Mouse (Mus musculus) forebrain, embryonic 12.5 days (tissue): ENCODE results near the gene Adcyap1r1. TPM values are rescaled to one million over a fixed set of nuclear protein-coding genes. Genes with fewer than 3 reads are reported as not detected.
A peak's percentile ranks its signal among the peaks of the same experiment; 100 is the strongest.

Source experiments
- ATAC-seq: fragments of 200-750 bp; cut with Nextera tagmentation; 2 replicates; pipeline ENCODE4 v1.8.0; 2017; ENCODE audit warnings: moderate TSS enrichment; ENCODE audit not compliant: low FRiP score
- H3K27ac ChIP-seq: fragments of 300-500 bp; sonication (generic); 2 replicates; pipeline ENCODE4 v1.5.1; 2016; ENCODE audit warnings: mild to moderate bottlenecking
- H3K27me3 ChIP-seq: fragments of 300-500 bp; sonication (generic); 2 replicates; pipeline ENCODE4 v1.6.1; 2016; ENCODE audit warnings: mild to moderate bottlenecking
- H3K36me3 ChIP-seq: fragments of 300-500 bp; sonication (generic); replicated peaks from 2 replicates; pipeline ENCODE4 v1.6.1; 2016; ENCODE audit warnings: mild to moderate bottlenecking
- H3K4me1 ChIP-seq: fragments of 300-500 bp; sonication (generic); 2 replicates; pipeline ENCODE4 v1.6.1; 2016
- H3K4me2 ChIP-seq: fragments of 300-500 bp; sonication (generic); 2 replicates; pipeline ENCODE4 v1.6.1; 2016; ENCODE audit warnings: mild to moderate bottlenecking, moderate library complexity
- H3K4me3 ChIP-seq: fragments of 300-500 bp; sonication (generic); replicated peaks from 2 replicates; pipeline ENCODE4 v1.5.1; 2016; ENCODE audit warnings: mild to moderate bottlenecking
- H3K9ac ChIP-seq: fragments of 300-500 bp; sonication (generic); 2 replicates; pipeline ENCODE4 v1.6.1; 2016; ENCODE audit warnings: mild to moderate bottlenecking
- H3K9me3 ChIP-seq: fragments of 300-500 bp; sonication (generic); 2 replicates; pipeline ENCODE4 v1.6.1; 2016
- WGBS: fragments of 180-500 bp; shearing (Covaris S2); methylation state at CpG from one replicate; pipeline ENCODE4 v1.1.7; 2016; 5-methylcytosine and 5-hydroxymethylcytosine counted together
- polyA plus RNA-seq: library from polyadenylated mRNA; unstranded; fragments of >200 nt; fragmentation: Nextera tagmentation; extraction: Ambion mirVana; gene quantifications from 2 replicates; pipeline ENCODE4 v1.2.1, GENCODE M21; 2016

The Adcyap1r1 gene
- polyA plus RNA-seq, 1 experiment from 2014 or later, result 13.4 TPM

GRCm38 (mm10) chr6:55432121-55432520 lies 19.7 kb upstream of the Adcyap1r1 start:
- Histone ChIP-seq H3K4me3 (no peak overlapping the region), H3K4me1 (peaks cover 29% of the 10 kb centered on the region), H3K27me3 (no peaks in the 10 kb centered on the region), H3K9ac (no peak overlapping the region), H3K36me3 (no peaks in the 10 kb centered on the region), H3K9me3 (no peaks in the 10 kb centered on the region), H3K27ac (no peak overlapping the region), H3K4me2 (no peak overlapping the region)
- no peak for ATAC-seq

- H3K36me3 ChIP-seq, result no peaks in the 10 kb centered on the region
- H3K27ac ChIP-seq, result peak overlapping the region; percentile 80
- H3K4me3 ChIP-seq, result no peak overlapping the region
- peaks cover 29% of the 10 kb centered on the region for H3K4me1 ChIP-seq
- H3K9me3 ChIP-seq, result no peaks in the 10 kb centered on the region
- no peaks in the 10 kb centered on the region for H3K27me3 ChIP-seq
- no peak overlapping the region for H3K9ac ChIP-seq
- no peak overlapping the region for H3K4me2 ChIP-seq
- 17% methylated on average over 3 of the region's 3 CpGs for WGBS
- ATAC-seq, result peak; percentile 83
These were observed 17.4 kb upstream of the Adcyap1r1 start for GRCm38 (mm10) chr6:55434360-55434759.

DNA sequence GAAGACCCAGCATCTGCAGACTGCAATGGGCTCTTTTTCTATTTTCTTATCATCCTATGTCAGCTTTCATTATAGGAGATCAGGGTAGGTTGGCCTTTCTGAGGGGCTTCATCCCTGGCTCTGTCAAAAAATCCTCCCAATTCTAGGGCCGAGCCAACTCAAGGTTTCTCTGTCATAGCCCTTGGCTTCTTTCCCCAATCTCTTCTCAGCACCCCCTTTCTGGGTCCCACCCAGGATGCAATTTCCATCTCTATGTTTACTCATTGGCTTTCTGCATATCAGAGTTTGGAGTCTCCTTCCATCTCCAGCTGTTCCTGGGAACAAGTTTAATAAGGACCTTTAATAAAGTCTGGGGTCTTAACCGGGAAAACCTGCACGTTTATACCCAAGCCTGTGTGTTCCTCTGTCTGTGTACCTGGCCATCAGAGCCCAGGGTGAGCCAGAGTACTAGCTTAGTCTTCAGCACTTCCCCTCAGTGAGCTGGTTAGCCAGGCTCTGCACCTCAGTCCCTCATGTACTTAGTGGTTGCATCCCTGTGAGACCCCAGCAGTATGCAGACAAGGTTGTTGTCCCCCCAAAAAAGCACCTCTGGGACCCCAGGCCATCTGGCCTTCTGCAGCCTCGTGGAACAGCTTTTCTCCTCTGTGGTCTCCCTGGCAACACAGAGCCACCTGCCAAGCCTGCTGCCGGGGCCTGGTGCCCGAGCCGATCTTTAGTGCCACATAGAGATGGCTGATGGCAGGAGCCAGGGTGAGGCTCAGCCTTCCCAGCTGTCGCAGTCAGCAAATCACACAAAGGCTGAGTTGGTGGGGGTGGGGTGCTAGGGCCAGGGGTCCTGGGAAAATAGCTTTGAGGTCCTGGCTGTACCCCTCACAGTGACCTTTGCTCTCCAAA lies 16.3 kb upstream of the Adcyap1r1 start:
- no peaks in the 10 kb centered on the region for H3K9me3 ChIP-seq

DNA sequence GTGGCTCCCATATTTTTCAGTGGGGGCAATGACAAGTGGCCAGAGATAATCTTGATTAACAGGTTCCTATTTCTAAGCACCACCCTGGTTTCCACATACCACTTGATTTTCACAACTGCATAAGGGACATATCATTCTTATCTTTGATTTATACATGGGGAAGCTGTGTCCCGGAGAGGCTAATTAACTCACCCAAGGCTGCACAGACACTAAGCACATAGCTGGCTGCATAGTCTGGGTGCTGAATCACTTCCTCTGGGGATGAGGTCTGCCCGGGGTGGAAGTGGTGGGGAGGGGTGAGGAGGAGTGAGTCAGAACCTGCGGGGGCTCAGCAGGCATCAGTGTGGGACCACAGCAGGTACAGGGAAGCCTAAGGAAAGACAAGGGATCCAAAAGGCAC lies 13.9 kb upstream of the Adcyap1r1 start:
- Histone ChIP-seq H3K27ac (no peak overlapping the region), H3K9me3 (no peaks in the 10 kb centered on the region), H3K9ac (no peak overlapping the region), H3K4me3 (no peak overlapping the region), H3K36me3 (no peaks in the 10 kb centered on the region), H3K4me2 (no peak overlapping the region), H3K4me1 (peaks cover 29% of the 10 kb centered on the region), H3K27me3 (peaks cover 13% of the 10 kb centered on the region)
- no peak for ATAC-seq
- 67% methylated on average over 3 of the region's 3 CpGs for WGBS

More for the DNA sequence above, 16.3 kb upstream of the Adcyap1r1 start:
- 48% methylated on average over 8 of the region's 8 CpGs for WGBS
- peaks cover 4% of the 10 kb centered on the region; the same call in 1 of the 2 replicates for H3K27me3 ChIP-seq
- peaks cover 29% of the 10 kb centered on the region for H3K4me1 ChIP-seq
- peak; percentile 70; the same call in 1 of the 2 replicates for ATAC-seq
- no peak overlapping the region for H3K4me2 ChIP-seq
- no peak overlapping the region for H3K9ac ChIP-seq
- H3K36me3 ChIP-seq, result no peaks in the 10 kb centered on the region
- peak overlapping the region; percentile 14; the same call in 1 of the 2 replicates for H3K27ac ChIP-seq
- H3K4me3 ChIP-seq, result no peak overlapping the region

DNA sequence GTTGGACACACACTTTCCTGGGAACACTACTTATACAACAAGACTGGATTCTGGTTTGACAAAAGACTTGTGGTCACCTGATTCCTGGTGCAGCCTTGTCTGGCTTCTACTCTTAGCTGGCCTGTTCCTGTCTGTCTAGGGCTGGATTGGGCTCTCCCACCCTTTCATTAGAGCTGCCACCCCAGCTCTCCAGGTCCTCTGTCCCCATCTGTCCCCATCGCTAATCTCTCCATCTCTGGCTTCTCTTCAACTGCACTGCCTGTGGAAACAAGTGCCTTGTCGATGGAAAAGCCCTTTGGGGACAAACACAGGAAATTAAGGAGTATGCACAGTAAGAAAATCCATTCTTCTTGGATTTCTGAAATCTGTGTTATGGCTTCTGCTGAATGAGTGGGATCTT lies 12.9 kb upstream of the Adcyap1r1 start:
- H3K27me3 ChIP-seq, result peaks cover 15% of the 10 kb centered on the region
- H3K36me3 ChIP-seq, result no peaks in the 10 kb centered on the region
- WGBS, result 80% methylated on average over 2 of the region's 2 CpGs
- H3K9ac ChIP-seq, result no peak overlapping the region
- no peak overlapping the region for H3K4me2 ChIP-seq
- no peaks in the 10 kb centered on the region for H3K9me3 ChIP-seq
- H3K27ac ChIP-seq, result no peak overlapping the region
- no peak for ATAC-seq
- H3K4me3 ChIP-seq, result no peak overlapping the region
- H3K4me1 ChIP-seq, result peaks cover 29% of the 10 kb centered on the region

- peak overlapping the region; percentile 89 for H3K27ac ChIP-seq
- no peak overlapping the region for H3K9ac ChIP-seq
- peak; percentile 96 for ATAC-seq
- H3K36me3 ChIP-seq, result no peaks in the 10 kb centered on the region
- 3% methylated on average over 2 of the region's 2 CpGs for WGBS
- peaks cover 44% of the 10 kb centered on the region for H3K4me1 ChIP-seq
- H3K4me2 ChIP-seq, result no peak overlapping the region
- H3K27me3 ChIP-seq, result peaks cover 34% of the 10 kb centered on the region
- H3K4me3 ChIP-seq, result no peak overlapping the region
- no peaks in the 10 kb centered on the region for H3K9me3 ChIP-seq
These were observed 7.7 kb upstream of the Adcyap1r1 start for GRCm38 (mm10) chr6:55443927-55444688.

DNA sequence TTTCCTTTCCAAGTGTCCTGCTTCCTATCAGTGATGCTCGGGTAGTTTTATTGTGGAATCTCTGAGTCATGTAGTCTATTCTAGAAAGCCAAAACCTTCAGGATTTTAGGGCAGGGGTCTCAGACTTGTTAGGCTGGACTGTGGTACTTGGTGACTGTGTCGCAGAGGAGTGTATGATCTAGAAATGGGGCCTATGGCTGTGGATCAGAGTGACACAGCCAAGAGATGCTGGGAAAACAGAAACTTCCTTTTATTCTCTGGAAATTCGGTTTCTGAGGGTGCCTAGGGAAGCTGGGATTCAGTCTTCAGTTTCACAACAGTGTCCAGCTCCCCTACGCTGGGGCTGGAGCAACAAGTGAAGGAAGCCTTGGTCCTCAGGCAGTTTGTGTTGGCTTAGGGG lies 7.1 kb upstream of the Adcyap1r1 start:
- WGBS, result 17% methylated on average over 4 of the region's 4 CpGs
- H3K4me3 ChIP-seq, result no peak overlapping the region
- peak; percentile 5; the same call in 1 of the 2 replicates for ATAC-seq
- peaks cover 33% of the 10 kb centered on the region for H3K27me3 ChIP-seq
- H3K4me2 ChIP-seq, result no peak overlapping the region
- H3K9me3 ChIP-seq, result no peaks in the 10 kb centered on the region
- H3K9ac ChIP-seq, result no peak overlapping the region
- peaks cover 47% of the 10 kb centered on the region for H3K4me1 ChIP-seq
- H3K27ac ChIP-seq, result peak overlapping the region; percentile 89
- no peaks in the 10 kb centered on the region for H3K36me3 ChIP-seq

- H3K36me3 ChIP-seq, result no peaks in the 10 kb centered on the region
- H3K4me3 ChIP-seq, result no peak overlapping the region
- H3K27ac ChIP-seq, result no peak overlapping the region
- no peaks in the 10 kb centered on the region for H3K9me3 ChIP-seq
- no peak overlapping the region for H3K9ac ChIP-seq
- 81% methylated on average over 9 of the region's 9 CpGs for WGBS
- no peak for ATAC-seq
- peaks cover 63% of the 10 kb centered on the region for H3K4me1 ChIP-seq
- peaks cover 51% of the 10 kb centered on the region for H3K27me3 ChIP-seq
- no peak overlapping the region for H3K4me2 ChIP-seq
These were observed 3.6 kb upstream of the Adcyap1r1 start for GRCm38 (mm10) chr6:55448199-55448598.

DNA sequence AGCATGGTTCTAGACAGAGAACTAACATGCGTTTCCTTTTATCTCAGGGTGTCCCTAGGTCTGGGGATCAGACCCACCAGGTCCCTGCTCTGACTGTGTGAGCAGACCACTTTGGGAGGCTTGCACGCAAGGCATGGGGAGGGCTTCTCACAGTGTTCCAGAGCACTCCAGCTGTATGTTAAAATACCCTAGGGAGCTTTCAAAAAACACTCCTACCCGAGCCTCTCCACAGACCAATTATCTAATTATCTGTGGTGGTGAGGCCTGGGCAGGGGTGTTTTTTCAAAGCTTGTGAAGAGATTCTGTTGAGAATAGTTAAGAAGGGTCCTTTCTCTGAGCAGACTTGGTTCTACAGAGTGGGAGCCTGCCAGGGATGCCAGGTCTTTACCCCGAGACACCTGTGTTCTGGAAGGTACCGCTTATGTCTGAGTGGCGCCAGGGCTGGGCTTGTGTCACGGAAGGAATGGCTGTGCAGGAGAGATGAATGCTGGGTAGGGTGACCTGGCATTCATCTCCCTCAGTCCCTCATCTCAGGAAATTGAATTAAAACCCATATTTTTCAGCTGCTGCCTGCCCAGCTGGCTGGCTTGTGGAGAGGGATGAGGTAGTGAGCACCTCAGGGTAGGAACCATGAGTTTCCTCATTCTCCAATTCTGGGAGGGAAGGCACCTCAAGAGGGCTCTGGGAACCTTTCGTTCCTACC lies 2.7 kb upstream of the Adcyap1r1 start:
- H3K4me3 ChIP-seq, result no peak overlapping the region
- H3K27me3 ChIP-seq, result peaks cover 59% of the 10 kb centered on the region
- H3K4me2 ChIP-seq, result no peak overlapping the region
- no peaks in the 10 kb centered on the region for H3K9me3 ChIP-seq
- no peak for ATAC-seq
- no peak overlapping the region for H3K27ac ChIP-seq
- H3K36me3 ChIP-seq, result no peaks in the 10 kb centered on the region
- WGBS, result 61% methylated on average over 8 of the region's 8 CpGs
- peaks cover 67% of the 10 kb centered on the region for H3K4me1 ChIP-seq
- no peak overlapping the region for H3K9ac ChIP-seq

DNA sequence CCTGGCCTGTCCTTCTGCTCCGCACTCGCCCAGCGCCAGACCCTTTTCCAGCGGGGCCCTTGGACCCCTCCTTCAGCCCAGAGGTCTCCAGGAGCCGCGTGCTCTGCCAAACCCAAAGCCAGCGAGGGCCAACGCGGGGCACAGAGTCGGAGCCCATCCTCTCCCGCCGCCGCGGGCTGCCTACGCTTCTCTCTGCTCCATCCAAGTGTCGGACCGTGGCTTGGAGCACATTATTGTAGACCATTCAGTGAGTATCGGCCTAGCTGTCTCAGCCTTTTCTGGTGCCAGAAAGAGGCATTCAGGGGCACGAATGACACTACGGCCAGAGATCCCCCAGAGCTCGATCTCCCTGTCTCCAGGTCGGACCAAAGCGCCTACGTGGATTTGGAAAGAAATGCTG lies 603 bp downstream of the Adcyap1r1 start:
- Histone ChIP-seq H3K9me3 (no peaks in the 10 kb centered on the region), H3K4me3 (peak overlapping the region; percentile 62), H3K9ac (peak overlapping the region; percentile 77), H3K36me3 (no peaks in the 10 kb centered on the region), H3K27me3 (peaks cover 54% of the 10 kb centered on the region), H3K27ac (peak overlapping the region; percentile 71), H3K4me2 (peak overlapping the region; percentile 97), H3K4me1 (peaks cover 53% of the 10 kb centered on the region)
- no peak; the same call in 1 of the 2 replicates for ATAC-seq
- WGBS, result under 1% methylated on average over 24 of the region's 24 CpGs

GRCm38 (mm10) chr6:55453548-55453947 lies 1.8 kb downstream of the Adcyap1r1 start:
- Histone ChIP-seq H3K4me2 (peak overlapping the region; percentile 97), H3K9ac (no peak overlapping the region), H3K36me3 (no peaks in the 10 kb centered on the region), H3K27me3 (peaks cover 48% of the 10 kb centered on the region), H3K4me1 (peaks cover 41% of the 10 kb centered on the region), H3K9me3 (no peaks in the 10 kb centered on the region), H3K4me3 (peak overlapping the region; percentile 62), H3K27ac (no peak overlapping the region)
- no peak for ATAC-seq
- 54% methylated on average over 1 of the region's 1 CpGs for WGBS

GRCm38 (mm10) chr6:55455641-55456040 lies 3.9 kb downstream of the Adcyap1r1 start:
- H3K4me3 ChIP-seq, result no peak overlapping the region

More at GRCm38 (mm10) chr6:55455641-55456040, 3.9 kb downstream of the Adcyap1r1 start:
- peaks cover 40% of the 10 kb centered on the region for H3K27me3 ChIP-seq
- H3K4me1 ChIP-seq, result peaks cover 38% of the 10 kb centered on the region
- H3K9me3 ChIP-seq, result no peaks in the 10 kb centered on the region
- no peak overlapping the region for H3K4me2 ChIP-seq
- no peak overlapping the region for H3K27ac ChIP-seq
- no peak for ATAC-seq
- no peaks in the 10 kb centered on the region for H3K36me3 ChIP-seq
- WGBS, result 81% methylated on average over 5 of the region's 5 CpGs
- H3K9ac ChIP-seq, result no peak overlapping the region
